Mouse (Mus musculus): Measurements from ENCODE around the gene Npnt. TPM values are rescaled to one million over a fixed set of nuclear protein-coding genes. Genes with fewer than 3 reads are reported as not detected.

Gene Npnt
- polyA plus RNA-seq, 1 experiment from 2014 or later = 98.3 TPM

GRCm38 (mm10) chr3:132851841-132852728 lies 98.0 kb downstream of the Npnt start:
- H3K27me3 ChIP-seq = no peaks in the 10 kb centered on the region
- peak; percentile 94 for ATAC-seq (ENCODE audit: borderline replicate concordance, extremely low read depth, low FRiP score, low TSS enrichment)
- H3K9me3 ChIP-seq = no peaks in the 10 kb centered on the region
- H3K27ac ChIP-seq = peak overlapping the region; percentile 84
- H3K9ac ChIP-seq = no peak overlapping the region
- H3K4me1 ChIP-seq = peaks cover 27% of the 10 kb centered on the region
- H3K4me3 ChIP-seq = no peak overlapping the region
- peak overlapping the region; percentile 20; the same call in 1 of the 2 replicates for H3K4me2 ChIP-seq
- WGBS = 46% methylated on average over 28 of the region's 28 CpGs
- no peaks in the 10 kb centered on the region for H3K36me3 ChIP-seq

- peaks cover 23% of the 10 kb centered on the region for H3K4me1 ChIP-seq
- no peak overlapping the region for H3K4me3 ChIP-seq
- no peaks in the 10 kb centered on the region for H3K9me3 ChIP-seq
- no peak for ATAC-seq (ENCODE audit: borderline replicate concordance, extremely low read depth, low FRiP score, low TSS enrichment)
- H3K4me2 ChIP-seq = no peak overlapping the region
- no peak overlapping the region for H3K9ac ChIP-seq
- H3K27ac ChIP-seq = no peak overlapping the region
- WGBS = 53% methylated on average over 1 of the region's 1 CpGs
- H3K36me3 ChIP-seq = no peaks in the 10 kb centered on the region
- no peaks in the 10 kb centered on the region for H3K27me3 ChIP-seq
These were observed 98.7 kb downstream of the Npnt start for GRCm38 (mm10) chr3:132851417-132851816.

- H3K36me3 ChIP-seq = no peaks in the 10 kb centered on the region
- H3K4me1 ChIP-seq = peaks cover 22% of the 10 kb centered on the region
- no peaks in the 10 kb centered on the region for H3K9me3 ChIP-seq
- H3K4me2 ChIP-seq = no peak overlapping the region
- 76% methylated on average over 2 of the region's 2 CpGs for WGBS
- no peak for ATAC-seq (ENCODE audit: borderline replicate concordance, extremely low read depth, low FRiP score, low TSS enrichment)
- H3K27ac ChIP-seq = no peak overlapping the region
- H3K9ac ChIP-seq = no peak overlapping the region
- no peak overlapping the region for H3K4me3 ChIP-seq
- no peaks in the 10 kb centered on the region for H3K27me3 ChIP-seq
These were observed 99.7 kb downstream of the Npnt start for GRCm38 (mm10) chr3:132850431-132850830.

- Histone ChIP-seq H3K27ac (no peak overlapping the region), H3K4me1 (peaks cover 22% of the 10 kb centered on the region), H3K4me2 (no peak overlapping the region), H3K4me3 (no peak overlapping the region), H3K27me3 (no peaks in the 10 kb centered on the region), H3K36me3 (no peaks in the 10 kb centered on the region), H3K9ac (no peak overlapping the region), H3K9me3 (no peaks in the 10 kb centered on the region)
- ATAC-seq (ENCODE audit: borderline replicate concordance, extremely low read depth, low FRiP score, low TSS enrichment) = no peak
- 67% methylated on average over 7 of the region's 7 CpGs for WGBS
These were observed 100.4 kb downstream of the Npnt start for GRCm38 (mm10) chr3:132849669-132850068.

GRCm38 (mm10) chr3:132842676-132843075 lies 107.4 kb downstream of the Npnt start:
- H3K27me3 ChIP-seq = no peaks in the 10 kb centered on the region
- no peak overlapping the region for H3K4me2 ChIP-seq
- no peaks in the 10 kb centered on the region for H3K4me1 ChIP-seq
- no peak overlapping the region for H3K9ac ChIP-seq
- no peaks in the 10 kb centered on the region for H3K9me3 ChIP-seq
- 91% methylated on average over 6 of the region's 6 CpGs for WGBS
- no peak overlapping the region for H3K4me3 ChIP-seq
- ATAC-seq (ENCODE audit: borderline replicate concordance, extremely low read depth, low FRiP score, low TSS enrichment) = no peak
- H3K36me3 ChIP-seq = peaks cover 21% of the 10 kb centered on the region
- no peak overlapping the region for H3K27ac ChIP-seq

- no peaks in the 10 kb centered on the region for H3K27me3 ChIP-seq
- H3K9me3 ChIP-seq = no peaks in the 10 kb centered on the region
- peaks cover 21% of the 10 kb centered on the region for H3K36me3 ChIP-seq
- no peak overlapping the region for H3K4me3 ChIP-seq
- ATAC-seq (ENCODE audit: borderline replicate concordance, extremely low read depth, low FRiP score, low TSS enrichment) = no peak
- no peak overlapping the region for H3K9ac ChIP-seq
- no peaks in the 10 kb centered on the region for H3K4me1 ChIP-seq
- no peak overlapping the region for H3K4me2 ChIP-seq
- no peak overlapping the region for H3K27ac ChIP-seq
- 89% methylated on average over 8 of the region's 8 CpGs for WGBS
These were observed 110.6 kb downstream of the Npnt start for GRCm38 (mm10) chr3:132839516-132839915.

GRCm38 (mm10) chr3:132838656-132839417 lies 111.3 kb downstream of the Npnt start:
- Histone ChIP-seq H3K4me3 (no peak overlapping the region), H3K4me2 (no peak overlapping the region), H3K27me3 (no peaks in the 10 kb centered on the region), H3K36me3 (peaks cover 21% of the 10 kb centered on the region), H3K9me3 (no peaks in the 10 kb centered on the region), H3K4me1 (no peaks in the 10 kb centered on the region), H3K27ac (no peak overlapping the region), H3K9ac (no peak overlapping the region)
- no peak for ATAC-seq (ENCODE audit: borderline replicate concordance, extremely low read depth, low FRiP score, low TSS enrichment)
- WGBS = 92% methylated on average over 14 of the region's 15 CpGs

GRCm38 (mm10) chr3:132837134-132837533 lies 113.0 kb downstream of the Npnt start:
- Histone ChIP-seq H3K36me3 (peaks cover 21% of the 10 kb centered on the region), H3K4me1 (no peaks in the 10 kb centered on the region), H3K9me3 (no peaks in the 10 kb centered on the region), H3K4me3 (no peak overlapping the region), H3K27ac (no peak overlapping the region), H3K4me2 (no peak overlapping the region), H3K27me3 (no peaks in the 10 kb centered on the region), H3K9ac (no peak overlapping the region)
- WGBS = 83% methylated on average over 4 of the region's 4 CpGs
- no peak for ATAC-seq (ENCODE audit: borderline replicate concordance, extremely low read depth, low FRiP score, low TSS enrichment)

GRCm38 (mm10) chr3:132835118-132835794 lies 114.8 kb downstream of the Npnt start:
- WGBS = 55% methylated on average over 6 of the region's 6 CpGs
- Histone ChIP-seq H3K4me3 (no peak overlapping the region), H3K4me2 (no peak overlapping the region), H3K27ac (peak overlapping the region; percentile 20), H3K9ac (no peak overlapping the region), H3K27me3 (no peaks in the 10 kb centered on the region), H3K4me1 (no peaks in the 10 kb centered on the region), H3K36me3 (peaks cover 19% of the 10 kb centered on the region), H3K9me3 (no peaks in the 10 kb centered on the region)
- peak; percentile 56 for ATAC-seq (ENCODE audit: borderline replicate concordance, extremely low read depth, low FRiP score, low TSS enrichment)
